Comparison of ENCODE assay signal across 8 mouse cellular contexts in genomic region chr16:20714307-20715080, GRCm38 (mm10). TPM values are rescaled to one million over a fixed set of nuclear protein-coding genes. Genes with fewer than 3 reads are reported as not detected.
A peak's percentile ranks its signal among the peaks of the same experiment; 100 is the strongest.
DNase-seq lines count a peak whose midpoint lies in the region; ATAC-seq and TF ChIP-seq lines count a peak whose summit lies in the region.

No protein-coding gene starts in this region.

- TF ChIP-seq CTCF in gastrocnemius, adult 2 months (IDR thresholded peaks at IDR 0.05) = no peak
- no peak for TF ChIP-seq CTCF in G1E (IDR thresholded peaks at IDR 0.05; ENCODE audit: low read depth, low read length)

- DNase-seq in gastrocnemius, adult 2 months = no peak
- no peak for DNase-seq in gastrocnemius, postnatal 36 days
- DNase-seq in G1E (ENCODE audit: low spot score) = no peak
- DNase-seq in hindbrain, embryonic 11.5 days (ENCODE audit: low spot score) = peak; percentile 22
- no peak for DNase-seq in adrenal gland, postnatal 4 days (ENCODE audit: low spot score in 2 of 2)
- DNase-seq in thymus, postnatal 0 days (ENCODE audit: low spot score) = no peak
- no peak for DNase-seq in lung, postnatal 36 days

- peaks cover 54% of the 10 kb centered on the region for H3K36me3 ChIP-seq in G1E (replicated peaks)
- H3K36me3 ChIP-seq in hindbrain, embryonic 11.5 days (ENCODE audit: control insufficient read depth, insufficient read depth, low read length) = no peaks in the 10 kb centered on the region; the same call in 1 of the 2 replicates
- peaks cover 38% of the 10 kb centered on the region for H3K36me3 ChIP-seq in midbrain, embryonic 12.5 days

- 20% methylated on average over 11 of the region's 11 CpGs for WGBS in hindbrain, embryonic 11.5 days
- 30% methylated on average over 11 of the region's 11 CpGs for WGBS in midbrain, embryonic 12.5 days

- peaks cover 81% of the 10 kb centered on the region for H3K4me1 ChIP-seq in G1E (ENCODE audit: insufficient read depth, low read depth, low read length)
- peaks cover 11% of the 10 kb centered on the region; the same call in 1 of the 2 replicates for H3K4me1 ChIP-seq in hindbrain, embryonic 11.5 days (replicated peaks; ENCODE audit: control insufficient read depth, insufficient read depth, low read length)
- H3K4me1 ChIP-seq in midbrain, embryonic 12.5 days = peaks cover 40% of the 10 kb centered on the region

- ATAC-seq in G1E (ENCODE audit: extremely low read depth, insufficient number of reproducible peaks, low FRiP score, poor library complexity, severe bottlenecking) = no peak
- ATAC-seq in hindbrain, embryonic 11.5 days (ENCODE audit: low FRiP score) = no peak
- ATAC-seq in midbrain, embryonic 12.5 days (ENCODE audit: low FRiP score, low read depth) = no peak

- no peaks in the 10 kb centered on the region for H3K27me3 ChIP-seq in G1E (ENCODE audit: insufficient read depth, low read length)
- H3K27me3 ChIP-seq in hindbrain, embryonic 11.5 days (ENCODE audit: control insufficient read depth, insufficient read depth, low read length) = no peaks in the 10 kb centered on the region
- H3K27me3 ChIP-seq in midbrain, embryonic 12.5 days = no peaks in the 10 kb centered on the region

- H3K4me3 ChIP-seq in gastrocnemius, adult 2 months = no peak overlapping the region
- peak overlapping the region; percentile 87 for H3K4me3 ChIP-seq in G1E (ENCODE audit: low read depth, low read length)
- H3K4me3 ChIP-seq in hindbrain, embryonic 11.5 days (ENCODE audit: low read depth, low read length) = peak overlapping the region; percentile 62
- peak overlapping the region; percentile 61 for H3K4me3 ChIP-seq in midbrain, embryonic 12.5 days

- H3K27ac ChIP-seq in gastrocnemius, adult 2 months = 0 out of 2 replicates have a peak overlapping the region, but pooled peaks have one; percentile 93
- no peak overlapping the region for H3K27ac ChIP-seq in hindbrain, embryonic 11.5 days (ENCODE audit: low read depth, low read length)
- H3K27ac ChIP-seq in midbrain, embryonic 12.5 days (replicated peaks) = no peak overlapping the region

- intact Hi-C loops in gastrocnemius, adult 2 months (cut with DNase I) = no loop called here
- intact Hi-C loops in gastrocnemius, postnatal 36 days (cut with DNase I) = no loop called here

- no peaks in the 10 kb centered on the region for H3K9me3 ChIP-seq in G1E (replicated peaks)
- no peaks in the 10 kb centered on the region for H3K9me3 ChIP-seq in hindbrain, embryonic 11.5 days (ENCODE audit: control insufficient read depth, low read length)
- no peaks in the 10 kb centered on the region for H3K9me3 ChIP-seq in midbrain, embryonic 12.5 days

- peak overlapping the region; percentile 91 for H3K4me2 ChIP-seq in hindbrain, embryonic 11.5 days (replicated peaks; ENCODE audit: low read depth, low read length)
- peak overlapping the region; percentile 84 for H3K4me2 ChIP-seq in midbrain, embryonic 12.5 days (replicated peaks)

- H3K9ac ChIP-seq in hindbrain, embryonic 11.5 days (ENCODE audit: low read depth, low read length) = peak overlapping the region; percentile 15; the same call in 1 of the 2 replicates
- peak overlapping the region; percentile 78 for H3K9ac ChIP-seq in midbrain, embryonic 12.5 days (replicated peaks)

RNA-seq across cellular contexts. Expression of gene Polr2h, which starts 3.0 kb away (rescaled TPM):
- 1 to 10 TPM; 7.6 to 9.2 TPM for total RNA-seq in gastrocnemius, adult 2 months (2021)
- total RNA-seq in gastrocnemius, postnatal 36 days (2021) = 1 to 10 TPM; 7.7 to 9.3 TPM
- total RNA-seq in G1E (2014; fragmentation: Nextera tagmentation) = 17.5 and 22.7 TPM in 2 replicates
- 95.7 and 97.6 TPM in 2 replicates for total RNA-seq in G1E (2017)
- polyA plus RNA-seq in G1E (2012) = 3.3 and 6.1 TPM in 2 replicates
- 103 and 105 TPM in 2 replicates for polyA plus RNA-seq in hindbrain, embryonic 11.5 days (2014; fragmentation: Nextera tagmentation; extraction: Ambion mirVana)
- polyA plus RNA-seq in midbrain, embryonic 12.5 days (2016; fragmentation: Nextera tagmentation; extraction: Ambion mirVana) = 84.5 and 87.6 TPM in 2 replicates
- 10 to 100 TPM; 39.8 to 41.0 TPM for total RNA-seq in adrenal gland, postnatal 4 days (2021)
- 116 and 117 TPM in 2 replicates for polyA plus RNA-seq in thymus, postnatal 0 days (2015; fragmentation: Nextera tagmentation; extraction: Ambion mirVana)

RNA-seq across cellular contexts. Expression of gene Clcn2, which starts 3.1 kb away (rescaled TPM):
- total RNA-seq in gastrocnemius, adult 2 months (2021) = 1 to 10 TPM in 1 of 2 experiments, under 1 TPM in 1; 0.89 to 1.0 TPM
- total RNA-seq in gastrocnemius, postnatal 36 days (2021) = 1 to 10 TPM in 1 of 2 experiments, under 1 TPM in 1; 0.99 to 1.0 TPM
- total RNA-seq in G1E (2014; fragmentation: Nextera tagmentation) = 25.8 and 26.7 TPM in 2 replicates
- total RNA-seq in G1E (2017) = 16.4 and 23.3 TPM in 2 replicates
- polyA plus RNA-seq in G1E (2012) = 32.6 and 55.5 TPM in 2 replicates
- polyA plus RNA-seq in hindbrain, embryonic 11.5 days (2014; fragmentation: Nextera tagmentation; extraction: Ambion mirVana) = 20.7 and 22.0 TPM in 2 replicates
- 30.7 and 32.8 TPM in 2 replicates for polyA plus RNA-seq in midbrain, embryonic 12.5 days (2016; fragmentation: Nextera tagmentation; extraction: Ambion mirVana)
- 10 to 100 TPM; 49.6 to 57.3 TPM for total RNA-seq in adrenal gland, postnatal 4 days (2021)
- 5.3 and 7.1 TPM in 2 replicates for polyA plus RNA-seq in thymus, postnatal 0 days (2015; fragmentation: Nextera tagmentation; extraction: Ambion mirVana)

RNA-seq across cellular contexts. Expression of gene Chrd, which starts 18.4 kb away (rescaled TPM):
- total RNA-seq in gastrocnemius, adult 2 months (2021) = 1 to 10 TPM; 2.9 to 3.6 TPM
- 1 to 10 TPM; 2.3 to 3.0 TPM for total RNA-seq in gastrocnemius, postnatal 36 days (2021)
- not detected in 2 replicates for total RNA-seq in G1E (2014; fragmentation: Nextera tagmentation)
- total RNA-seq in G1E (2017) = 0.05 and 0.06 TPM in 2 replicates
- not detected in 2 replicates for polyA plus RNA-seq in G1E (2012)
- polyA plus RNA-seq in hindbrain, embryonic 11.5 days (2014; fragmentation: Nextera tagmentation; extraction: Ambion mirVana) = 2.3 and 3.1 TPM in 2 replicates
- 4.8 and 5.3 TPM in 2 replicates for polyA plus RNA-seq in midbrain, embryonic 12.5 days (2016; fragmentation: Nextera tagmentation; extraction: Ambion mirVana)
- 10 to 100 TPM; 14.8 to 17.1 TPM for total RNA-seq in adrenal gland, postnatal 4 days (2021)
- polyA plus RNA-seq in thymus, postnatal 0 days (2015; fragmentation: Nextera tagmentation; extraction: Ambion mirVana) = 0.91 and 1.3 TPM in 2 replicates

RNA-seq across cellular contexts. Expression of gene Thpo, which starts 19.8 kb away (rescaled TPM):
- 1 to 10 TPM; 5.1 to 6.3 TPM for total RNA-seq in gastrocnemius, adult 2 months (2021)
- 1 to 10 TPM; 3.6 to 4.0 TPM for total RNA-seq in gastrocnemius, postnatal 36 days (2021)
- total RNA-seq in G1E (2014; fragmentation: Nextera tagmentation) = not detected in 2 replicates
- not detected in 2 replicates for total RNA-seq in G1E (2017)
- not detected in 2 replicates for polyA plus RNA-seq in G1E (2012)
- 0.39 and 0.83 TPM in 2 replicates for polyA plus RNA-seq in hindbrain, embryonic 11.5 days (2014; fragmentation: Nextera tagmentation; extraction: Ambion mirVana)
- polyA plus RNA-seq in midbrain, embryonic 12.5 days (2016; fragmentation: Nextera tagmentation; extraction: Ambion mirVana) = 0.43 and 0.63 TPM in 2 replicates
- total RNA-seq in adrenal gland, postnatal 4 days (2021) = 1 to 10 TPM; 3.8 to 5.0 TPM
- polyA plus RNA-seq in thymus, postnatal 0 days (2015; fragmentation: Nextera tagmentation; extraction: Ambion mirVana) = 0.12 and 0.26 TPM in 2 replicates

RNA-seq across cellular contexts. Expression of gene Fam131a, which starts 21.5 kb away (rescaled TPM):
- total RNA-seq in gastrocnemius, adult 2 months (2021) = 10 to 100 TPM; 46.0 to 62.9 TPM
- total RNA-seq in gastrocnemius, postnatal 36 days (2021) = 10 to 100 TPM; 50.1 to 79.3 TPM
- total RNA-seq in G1E (2014; fragmentation: Nextera tagmentation) = 3.1 and 3.9 TPM in 2 replicates
- 1.2 and 2.6 TPM in 2 replicates for total RNA-seq in G1E (2017)
- polyA plus RNA-seq in G1E (2012) = 9.5 and 10.1 TPM in 2 replicates
- 11.2 and 11.8 TPM in 2 replicates for polyA plus RNA-seq in hindbrain, embryonic 11.5 days (2014; fragmentation: Nextera tagmentation; extraction: Ambion mirVana)
- 17.9 and 18.0 TPM in 2 replicates for polyA plus RNA-seq in midbrain, embryonic 12.5 days (2016; fragmentation: Nextera tagmentation; extraction: Ambion mirVana)
- 10 to 100 TPM; 14.4 to 15.4 TPM for total RNA-seq in adrenal gland, postnatal 4 days (2021)
- 2.1 and 2.3 TPM in 2 replicates for polyA plus RNA-seq in thymus, postnatal 0 days (2015; fragmentation: Nextera tagmentation; extraction: Ambion mirVana)

Comparison
In these comparisons a context has a peak if more than half of its experiments do, and no peak if none do; other contexts are left out.
1. RNA of gene Clcn2, which starts 3.1 kb away (total RNA-seq): 49.6 to 57.3 TPM in adrenal gland, postnatal 4 days and 16.4 to 26.7 TPM in G1E; 0.89 to 1.0 TPM in gastrocnemius, adult 2 months and 0.99 to 1.0 TPM in gastrocnemius, postnatal 36 days; every median in the first group is over 4 times any median in the second.